Mouse (Mus musculus): ENCODE measurements at regions not wholly inside any gene's neighbourhood (a gene's known extent, or its start where the extent isn't known, plus 50 kb on each side); places are given as distances from the start of the nearest gene placed in this dataset.
A peak's percentile ranks its signal among the peaks of the same experiment; 100 is the strongest.

GRCm38 (mm10) chr12:96922752-96923151 lies 1230.7 kb downstream of the Flrt2 start:
- peak in 1 of 2 experiments; percentile 1 for DNase-seq (ENCODE audit: low spot score in 2 of 2)
